Mouse (Mus musculus) forebrain, embryonic 14.5 days (tissue): ENCODE data around the gene Ceacam19. TPM values are rescaled to one million over a fixed set of nuclear protein-coding genes. Genes with fewer than 3 reads are reported as not detected.
A peak's percentile ranks its signal among the peaks of the same experiment; 100 is the strongest.

Experiments
- ATAC-seq: fragments of 200-750 bp; cut with Nextera tagmentation; 2 replicates; pipeline ENCODE4 v1.8.0; 2017; ENCODE audit warnings: mild to moderate bottlenecking, moderate library complexity
- DNase-seq: peaks from one replicate; pipeline ENCODE4 v3.0.0-alpha.2; 2015; ENCODE audit warnings: low spot score
- H3K27ac ChIP-seq: fragments of 300-500 bp; sonication (generic); 2 replicates; pipeline ENCODE4 v1.5.1; 2014; ENCODE audit warnings: low read depth, mild to moderate bottlenecking, control low read depth, low read length, moderate library complexity
- H3K27me3 ChIP-seq: fragments of 300-500 bp; sonication (generic); replicated peaks from 2 replicates; pipeline ENCODE4 v1.6.1; 2014; ENCODE audit warnings: low read length, control low read depth, mixed read lengths; ENCODE audit not compliant: control insufficient read depth, insufficient read depth
- H3K36me3 ChIP-seq: fragments of 300-500 bp; sonication (generic); 2 replicates; pipeline ENCODE4 v1.6.1; 2014; ENCODE audit warnings: low read length, control low read depth; ENCODE audit not compliant: control insufficient read depth, insufficient read depth
- H3K4me1 ChIP-seq: fragments of 300-500 bp; sonication (generic); 2 replicates; pipeline ENCODE4 v1.6.1; 2014; ENCODE audit warnings: antibody characterized with exemption, low read length, control low read depth; ENCODE audit not compliant: control insufficient read depth, insufficient read depth
- H3K4me2 ChIP-seq: fragments of 300-500 bp; sonication (generic); 2 replicates; pipeline ENCODE4 v1.6.1; 2014; ENCODE audit warnings: mild to moderate bottlenecking, control low read depth, low read length
- H3K4me3 ChIP-seq: fragments of 300-500 bp; sonication (generic); 2 replicates; pipeline ENCODE4 v1.5.1; 2014; ENCODE audit warnings: low read depth, low read length, control low read depth
- H3K9ac ChIP-seq: fragments of 300-500 bp; sonication (generic); 2 replicates; pipeline ENCODE4 v1.6.1; 2014; ENCODE audit warnings: mild to moderate bottlenecking, low read length, control low read depth, moderate library complexity
- H3K9me3 ChIP-seq: fragments of 300-500 bp; sonication (generic); replicated peaks from 2 replicates; pipeline ENCODE4 v1.6.1; 2016; ENCODE audit warnings: low read length, control low read depth, mixed read lengths; ENCODE audit not compliant: control insufficient read depth
- WGBS: fragments of 180-500 bp; shearing (Covaris S2); extraction: QIAGEN DNeasy Blood & Tissue Kit; methylation state at CpG from one replicate; pipeline ENCODE4 v1.1.7; 2014; 5-methylcytosine and 5-hydroxymethylcytosine counted together
- polyA plus RNA-seq: library from polyadenylated mRNA; unstranded; fragments of >200 nt; fragmentation: Nextera tagmentation; extraction: Ambion mirVana; gene quantifications from 2 replicates; pipeline ENCODE4 v1.2.1, GENCODE M21; 2014

Gene Ceacam19
- polyA plus RNA-seq, 1 experiment from 2014 or later = not detected

DNA sequence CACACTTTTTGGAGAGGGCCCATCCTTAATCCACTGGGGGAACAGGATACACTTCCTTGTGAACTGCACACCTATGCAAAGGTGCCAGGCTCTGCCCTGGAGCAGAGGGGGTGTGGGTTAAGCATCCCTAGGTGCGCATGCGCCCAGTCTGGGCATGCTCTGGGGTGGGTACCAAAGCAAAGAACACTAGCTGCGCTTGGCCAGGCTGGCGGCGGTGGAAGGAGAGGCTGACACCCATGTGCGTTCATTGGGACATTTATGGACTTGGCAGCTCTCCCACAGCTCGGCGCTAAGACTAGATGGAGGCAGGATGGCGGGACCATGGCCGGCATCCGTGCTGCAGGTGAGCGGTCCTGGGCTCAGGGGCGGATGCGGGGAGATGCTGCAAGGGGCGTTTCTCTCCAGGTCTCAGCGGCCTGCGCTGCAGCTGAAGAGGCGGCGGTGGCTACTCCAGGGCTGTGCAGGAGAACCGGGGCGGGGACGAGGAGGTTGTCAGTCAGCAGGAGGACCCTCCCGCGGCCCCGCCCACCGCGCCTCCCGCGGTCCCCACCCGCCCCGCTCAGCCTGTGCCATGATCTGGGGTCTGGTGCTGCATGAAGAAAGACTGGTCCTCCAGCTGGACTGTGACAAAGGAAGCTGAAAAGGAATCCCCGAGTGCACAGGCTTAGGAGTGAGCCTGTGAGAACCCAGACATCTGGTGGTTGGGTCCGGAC is 35.8 kb downstream of the Ceacam19 start, which contains the start of gene Gm19345:
Gm19345 (plus strand) TSS at position 146 of the 713 bp plus-strand sequence.
- DNase-seq = peak; percentile 58
- H3K4me2 ChIP-seq = peak within 1 kb of the TSS; percentile 56
- no peaks in the 10 kb centered on the region for H3K27me3 ChIP-seq
- no peak within 1 kb of the TSS for H3K27ac ChIP-seq
- H3K4me1 ChIP-seq = no peaks in the 10 kb centered on the region
- no peaks in the 10 kb centered on the region for H3K9me3 ChIP-seq
- 2% methylated on average over 32 of the region's 33 CpGs for WGBS
- no peaks in the 10 kb centered on the region for H3K36me3 ChIP-seq
- peak; percentile 87 for ATAC-seq
- peak within 1 kb of the TSS; percentile 59 for H3K9ac ChIP-seq
- peak within 1 kb of the TSS; percentile 34 for H3K4me3 ChIP-seq

DNA sequence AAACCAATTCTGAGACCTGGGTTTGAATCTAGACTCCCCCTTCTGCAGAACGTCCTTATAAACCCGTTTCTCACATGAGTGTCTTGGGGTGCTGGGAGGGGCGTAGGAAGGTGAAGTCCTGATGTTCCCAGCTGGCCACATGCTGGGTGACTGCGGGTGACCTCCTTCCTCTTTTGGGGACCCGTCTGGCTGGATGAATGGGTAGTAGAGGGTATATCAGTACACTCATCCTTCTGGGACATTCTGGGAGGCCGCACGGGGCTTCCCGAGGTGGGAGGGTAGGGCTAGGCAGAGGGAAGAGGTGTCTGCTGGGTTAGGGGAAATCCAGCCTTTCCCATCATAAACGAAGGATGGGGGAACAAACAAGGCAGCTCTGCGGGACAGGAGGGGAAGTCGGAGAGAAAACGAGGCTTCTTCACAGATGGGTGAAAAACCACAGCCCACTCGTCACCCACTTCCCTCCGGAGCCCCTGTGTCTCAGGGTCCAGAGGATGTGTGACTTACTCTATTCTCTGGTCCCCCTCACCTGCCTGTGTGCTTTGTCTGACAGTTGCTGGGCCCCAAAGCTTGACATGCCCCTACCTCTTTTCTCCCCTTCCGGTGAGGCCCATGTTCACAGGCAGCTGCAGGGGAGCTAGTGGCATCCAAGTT is 43.1 kb downstream of the Ceacam19 start:
- Histone ChIP-seq H3K4me1 (no peaks in the 10 kb centered on the region), H3K27ac (no peak overlapping the region), H3K9ac (no peak overlapping the region), H3K27me3 (0 out of 2 replicates have a peak, but pooled peaks cover 3% of the 10 kb centered on the region), H3K4me3 (no peak overlapping the region), H3K36me3 (no peaks in the 10 kb centered on the region), H3K9me3 (no peaks in the 10 kb centered on the region), H3K4me2 (no peak overlapping the region)
- no peak for ATAC-seq
- WGBS = 68% methylated on average over 15 of the region's 15 CpGs
- DNase-seq = no peak

DNA sequence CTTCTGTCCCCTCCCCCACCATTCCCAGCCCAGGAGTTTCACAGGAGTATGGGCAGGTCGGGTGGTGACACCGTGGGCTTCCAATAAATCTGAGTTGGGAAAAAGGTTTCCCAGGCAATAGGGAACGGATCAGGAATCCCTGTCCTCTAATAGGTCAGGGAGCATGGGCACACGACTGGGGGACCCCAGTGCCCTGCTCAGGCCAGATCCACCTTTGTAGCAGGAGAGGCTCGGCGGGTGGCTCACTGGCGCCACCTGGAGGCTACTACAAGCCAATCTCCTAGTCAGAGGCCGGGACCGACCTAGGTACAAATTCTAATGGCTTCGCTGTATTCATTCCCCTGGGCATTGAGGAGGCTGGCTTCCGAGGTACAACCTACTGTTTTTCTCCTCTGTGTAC is 44.2 kb downstream of the Ceacam19 start:
- no peaks in the 10 kb centered on the region for H3K4me1 ChIP-seq
- no peak overlapping the region for H3K9ac ChIP-seq
- no peak overlapping the region for H3K4me3 ChIP-seq
- WGBS = 3% methylated on average over 11 of the region's 11 CpGs
- H3K27ac ChIP-seq = no peak overlapping the region
- no peak for ATAC-seq
- DNase-seq = peak; percentile 62
- 0 out of 2 replicates have a peak, but pooled peaks cover 3% of the 10 kb centered on the region for H3K27me3 ChIP-seq
- no peak overlapping the region for H3K4me2 ChIP-seq
- H3K36me3 ChIP-seq = no peaks in the 10 kb centered on the region
- no peaks in the 10 kb centered on the region for H3K9me3 ChIP-seq

DNA sequence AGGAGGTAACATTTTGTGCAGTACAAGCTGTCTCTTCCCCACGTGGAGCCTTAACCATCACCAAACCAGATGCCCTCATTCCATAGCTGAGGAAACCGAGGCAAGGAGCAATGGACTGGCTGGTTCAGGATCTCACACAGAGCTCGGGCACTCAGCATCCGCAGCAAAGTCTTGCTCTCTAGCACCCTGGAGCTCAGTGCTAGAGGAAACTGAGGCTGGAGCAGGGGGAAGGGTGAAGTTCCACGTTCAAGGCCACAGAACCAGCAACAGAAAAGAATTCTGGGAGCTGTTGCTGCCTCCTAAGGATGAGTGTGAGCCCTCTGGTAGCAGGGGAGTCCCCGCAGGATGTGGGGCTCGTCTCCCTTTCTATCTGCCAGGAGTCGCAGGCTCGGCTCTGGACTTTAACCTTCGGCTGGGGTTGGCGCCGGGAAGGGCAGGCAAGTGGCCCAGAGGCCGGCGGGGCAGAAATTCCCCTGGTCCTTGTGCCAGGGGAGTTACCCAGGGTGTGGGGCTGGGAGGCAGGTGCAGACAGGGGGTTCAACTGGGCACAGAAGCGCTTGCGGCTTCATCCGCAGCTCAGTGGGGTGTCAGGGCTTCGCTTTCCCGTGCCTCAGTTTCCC is 44.8 kb downstream of the Ceacam19 start:
- H3K27ac ChIP-seq = no peak overlapping the region
- DNase-seq (no peak), ATAC-seq (no peak)
- H3K36me3 ChIP-seq = no peaks in the 10 kb centered on the region
- no peak overlapping the region for H3K4me2 ChIP-seq
- H3K4me3 ChIP-seq = no peak overlapping the region
- 27% methylated on average over 19 of the region's 19 CpGs for WGBS
- H3K27me3 ChIP-seq = 0 out of 2 replicates have a peak, but pooled peaks cover 3% of the 10 kb centered on the region
- no peak overlapping the region for H3K9ac ChIP-seq
- no peaks in the 10 kb centered on the region for H3K9me3 ChIP-seq
- no peaks in the 10 kb centered on the region for H3K4me1 ChIP-seq

DNA sequence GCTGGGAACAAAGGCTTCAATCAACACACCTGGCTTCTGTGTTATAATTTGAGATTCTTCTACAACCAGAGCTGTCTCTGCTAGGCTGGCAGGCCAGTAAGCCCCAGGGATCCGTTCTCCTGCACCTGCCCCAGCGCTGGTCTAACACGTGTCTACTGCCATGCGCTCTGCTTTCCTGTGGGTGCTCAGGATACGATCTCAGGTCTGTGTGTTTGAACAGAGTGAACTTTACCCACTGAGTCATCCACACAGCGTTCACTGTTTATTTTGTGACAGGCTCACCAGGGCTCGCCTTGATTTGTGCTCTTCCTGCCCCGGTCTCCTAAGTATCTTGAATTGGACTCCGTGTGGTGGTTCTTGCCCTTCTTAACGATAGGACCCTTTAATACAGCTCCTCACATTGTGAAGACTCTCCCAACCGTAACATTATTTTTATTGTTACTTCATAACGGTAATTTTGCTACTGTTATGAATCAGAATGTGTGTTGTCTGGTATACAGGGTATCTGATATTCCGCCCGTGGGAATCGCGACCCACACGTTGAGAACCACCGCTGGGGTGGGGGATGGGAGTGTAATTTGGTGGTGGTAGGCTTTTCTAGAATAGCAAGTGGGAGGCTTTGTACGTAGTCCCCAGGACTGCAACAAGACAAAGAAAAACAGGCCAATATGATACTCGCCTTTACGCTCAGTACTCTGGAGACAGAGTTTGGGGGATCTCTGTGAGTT is 45.9 kb downstream of the Ceacam19 start:
- 80% methylated on average over 21 of the region's 21 CpGs for WGBS
- no peak overlapping the region for H3K4me2 ChIP-seq

DNA sequence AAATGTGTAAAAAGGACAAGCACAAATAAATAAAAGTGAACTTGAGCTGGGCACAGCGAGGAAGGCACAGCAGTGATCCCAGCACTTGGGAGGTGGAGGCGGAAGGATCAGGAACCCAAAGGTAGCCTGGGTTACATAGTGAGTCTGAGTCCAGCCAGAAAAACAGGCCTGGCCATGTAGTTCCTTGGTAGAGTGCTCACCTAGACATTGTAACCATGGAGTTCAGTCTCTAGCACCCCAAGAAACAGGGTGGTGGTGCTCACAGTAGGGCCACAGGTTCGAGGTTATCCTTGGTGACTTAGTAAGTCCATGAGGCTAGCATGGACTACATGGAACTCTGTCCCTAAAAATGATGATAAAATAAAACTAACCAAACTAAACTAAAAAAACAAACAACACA is 46.8 kb downstream of the Ceacam19 start:
- H3K4me1 ChIP-seq = no peaks in the 10 kb centered on the region
- 0 out of 2 replicates have a peak, but pooled peaks cover 3% of the 10 kb centered on the region for H3K27me3 ChIP-seq
- H3K4me3 ChIP-seq = no peak overlapping the region
- DNase-seq (no peak), ATAC-seq (no peak)
- H3K36me3 ChIP-seq = no peaks in the 10 kb centered on the region
- no peaks in the 10 kb centered on the region for H3K9me3 ChIP-seq
- 74% methylated on average over 3 of the region's 3 CpGs for WGBS
- no peak overlapping the region for H3K27ac ChIP-seq
- no peak overlapping the region for H3K4me2 ChIP-seq
- no peak overlapping the region for H3K9ac ChIP-seq

More for the DNA sequence above, 45.9 kb downstream of the Ceacam19 start:
- Histone ChIP-seq H3K9ac (no peak overlapping the region), H3K4me1 (no peaks in the 10 kb centered on the region), H3K4me3 (no peak overlapping the region), H3K27me3 (0 out of 2 replicates have a peak, but pooled peaks cover 3% of the 10 kb centered on the region), H3K36me3 (no peaks in the 10 kb centered on the region), H3K9me3 (no peaks in the 10 kb centered on the region), H3K27ac (no peak overlapping the region)
- DNase-seq = no peak
- ATAC-seq = no peak

DNA sequence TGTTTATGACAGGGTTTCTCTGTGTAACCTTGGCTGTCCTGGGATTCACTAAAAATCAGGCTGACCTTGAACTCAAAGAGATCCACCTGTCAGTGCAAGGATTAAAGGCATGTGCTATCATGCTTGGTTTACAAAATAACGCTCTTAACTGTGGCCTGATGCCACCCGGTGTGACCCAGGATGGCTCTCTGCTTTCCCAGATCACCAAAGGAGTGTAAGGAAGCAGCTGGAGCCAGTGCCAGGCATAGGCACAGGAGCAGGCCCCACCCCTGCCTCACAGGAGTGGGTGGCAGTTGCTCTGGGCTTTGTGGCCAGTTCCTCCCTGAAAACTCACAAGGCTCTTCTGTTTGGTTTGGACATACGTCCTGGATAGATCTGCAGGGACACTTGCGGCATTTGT is 47.4 kb downstream of the Ceacam19 start:
- no peaks in the 10 kb centered on the region for H3K36me3 ChIP-seq
- H3K4me1 ChIP-seq = no peaks in the 10 kb centered on the region
- no peak overlapping the region for H3K4me2 ChIP-seq
- 87% methylated on average over 4 of the region's 4 CpGs for WGBS
- no peak overlapping the region for H3K4me3 ChIP-seq
- H3K27me3 ChIP-seq = 0 out of 2 replicates have a peak, but pooled peaks cover 3% of the 10 kb centered on the region
- DNase-seq (no peak), ATAC-seq (no peak)
- H3K27ac ChIP-seq = no peak overlapping the region
- H3K9me3 ChIP-seq = no peaks in the 10 kb centered on the region
- H3K9ac ChIP-seq = no peak overlapping the region

DNA sequence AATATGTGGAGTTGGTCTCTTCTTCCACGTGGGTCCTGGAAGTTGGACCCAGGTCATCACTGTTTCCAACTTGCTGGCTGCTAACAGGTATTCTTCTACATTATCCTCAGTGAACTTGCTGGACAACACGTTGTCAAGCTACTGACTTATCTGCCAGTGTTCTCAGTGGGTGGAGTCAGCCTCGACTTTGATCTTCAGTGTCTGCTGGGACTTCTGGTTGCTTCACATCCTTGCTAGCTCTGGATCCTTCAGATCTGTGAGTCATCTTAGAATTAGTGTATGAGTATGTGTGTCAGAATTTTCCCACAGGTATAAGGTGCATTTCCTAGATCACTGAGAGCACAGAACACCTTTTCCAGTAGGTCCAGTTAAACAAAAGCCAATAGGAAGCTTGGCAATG is 50.9 kb downstream of the Ceacam19 start:
- WGBS = 63% methylated on average over 3 of the region's 3 CpGs
- Histone ChIP-seq H3K27ac (no peak overlapping the region), H3K4me3 (no peak overlapping the region), H3K4me1 (no peaks in the 10 kb centered on the region), H3K27me3 (no peaks in the 10 kb centered on the region), H3K36me3 (no peaks in the 10 kb centered on the region), H3K9me3 (no peaks in the 10 kb centered on the region), H3K4me2 (no peak overlapping the region), H3K9ac (no peak overlapping the region)
- ATAC-seq (no peak), DNase-seq (no peak)
